Mouse (Mus musculus) forelimb bud, embryonic 11.5 days (tissue): ENCODE results near the gene Tsnaxip1.
A peak's percentile ranks its signal among the peaks of the same experiment; 100 is the strongest.

Experiments used
- DNase-seq: peaks from one replicate; pipeline ENCODE4 v3.0.0-alpha.2; 2012; ENCODE audit warnings: low read depth, low spot score

Tsnaxip1 gene

DNA sequence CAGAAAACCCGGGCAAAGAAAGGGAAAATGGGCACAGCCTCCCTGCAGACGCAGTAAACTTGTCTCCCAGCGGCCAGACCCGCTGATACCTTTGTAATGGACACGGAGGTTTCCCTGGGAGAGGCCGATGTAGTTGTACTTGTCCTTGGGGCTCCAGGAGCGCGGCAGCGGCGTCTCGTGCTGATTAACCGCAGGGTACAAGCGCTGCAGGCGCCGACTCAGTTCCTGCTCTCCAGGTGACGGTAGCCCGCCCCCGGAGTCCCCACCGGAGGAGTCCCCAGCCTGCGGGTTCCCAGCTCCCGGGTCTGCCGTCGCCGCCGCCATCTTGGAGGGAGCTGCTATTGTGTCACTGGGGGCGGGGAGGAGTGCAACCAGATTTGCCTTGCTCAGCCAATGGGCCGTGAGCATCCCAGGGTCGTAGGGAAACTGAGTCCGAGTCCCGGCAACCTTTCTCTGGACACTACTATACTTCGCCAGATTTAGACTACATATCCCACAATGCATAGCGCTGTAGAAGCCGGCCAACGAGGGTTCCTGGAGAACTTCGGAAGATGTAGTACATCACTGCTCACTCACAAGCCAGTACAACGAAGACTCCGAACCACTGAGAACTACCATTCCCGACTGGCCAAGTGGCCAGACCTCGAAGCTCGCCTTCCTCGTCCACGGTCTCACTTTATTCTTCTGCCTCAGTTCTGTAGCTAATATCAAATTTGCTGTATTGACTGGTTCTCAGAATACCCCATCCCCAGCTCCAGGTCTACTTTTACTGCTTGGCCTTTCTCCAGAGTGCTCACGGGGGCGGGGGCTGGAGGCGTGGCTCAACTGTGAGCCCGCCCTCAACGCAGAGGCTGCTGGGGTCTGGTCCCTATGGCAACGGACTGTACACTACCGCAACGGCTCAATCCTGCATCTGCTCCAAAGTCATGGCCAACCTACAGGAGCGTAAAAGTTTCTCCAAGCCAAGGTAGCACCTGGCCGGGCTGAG, at the start of gene Tsnaxip1, which contains the start of gene Ranbp10:
Gene Tsnaxip1 (plus strand): TSS at position 871 of the 988 bp plus-strand sequence.
Gene Ranbp10 (minus strand): TSS at position 490 of the 988 bp plus-strand sequence.
- DNase-seq = peak; percentile 99

DNA sequence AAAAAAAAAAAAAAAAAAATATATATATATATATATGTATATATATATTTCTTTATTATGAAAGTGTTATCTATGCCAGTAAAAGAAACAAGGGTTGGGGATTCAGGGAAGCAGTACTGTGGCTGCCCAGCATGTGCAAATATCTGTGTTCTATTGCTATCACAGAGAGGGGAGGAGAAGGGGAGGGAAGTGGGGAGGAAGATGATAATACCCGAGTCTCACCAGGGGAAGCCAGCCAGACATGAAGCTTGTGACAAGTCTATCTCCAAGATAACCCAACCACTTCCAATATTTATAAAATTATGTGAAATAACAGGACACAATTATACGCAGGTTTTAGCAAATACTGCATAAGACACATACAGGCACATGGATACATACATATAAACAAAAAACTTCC, 49.7 kb upstream of the Tsnaxip1 start:
- DNase-seq = no peak

DNA sequence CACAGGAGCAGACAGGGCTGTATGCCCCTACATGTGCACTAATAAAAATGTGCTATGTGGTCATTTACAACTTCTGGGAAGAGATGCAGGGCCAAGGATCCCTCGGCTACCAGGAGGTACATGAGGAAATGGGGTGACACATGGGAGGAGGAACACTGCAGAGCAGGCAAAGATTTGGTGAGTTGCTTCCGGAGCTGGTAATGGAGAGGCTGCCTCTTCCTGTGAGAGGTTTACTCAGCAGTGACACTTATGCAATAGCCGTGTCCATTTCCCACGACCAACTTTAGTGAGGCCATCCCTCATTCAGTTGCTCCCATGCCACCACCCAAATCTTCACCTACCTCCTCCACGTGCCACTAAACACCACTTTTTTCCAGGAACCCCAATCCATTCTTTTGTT, 47.2 kb upstream of the Tsnaxip1 start:
- no peak for DNase-seq

- peak; percentile 60 for DNase-seq
Observed at GRCm38 (mm10) chr8:105788241-105788640, 39.3 kb upstream of the Tsnaxip1 start.

GRCm38 (mm10) chr8:105788927-105789326, 38.6 kb upstream of the Tsnaxip1 start:
- no peak for DNase-seq

- DNase-seq = no peak
Observed at GRCm38 (mm10) chr8:105789626-105790025, 37.9 kb upstream of the Tsnaxip1 start.

GRCm38 (mm10) chr8:105793331-105793730, 34.2 kb upstream of the Tsnaxip1 start:
- DNase-seq = no peak

- DNase-seq = no peak
Observed at GRCm38 (mm10) chr8:105794009-105794598, 33.4 kb upstream of the Tsnaxip1 start.

- no peak for DNase-seq
Observed at GRCm38 (mm10) chr8:105795785-105796184, 31.7 kb upstream of the Tsnaxip1 start.

GRCm38 (mm10) chr8:105798408-105798807, 29.1 kb upstream of the Tsnaxip1 start:
- no peak for DNase-seq

GRCm38 (mm10) chr8:105799091-105799812, 28.3 kb upstream of the Tsnaxip1 start:
- no peak for DNase-seq

GRCm38 (mm10) chr8:105801153-105801904, 26.2 kb upstream of the Tsnaxip1 start:
- DNase-seq = no peak

GRCm38 (mm10) chr8:105804797-105805196, 22.7 kb upstream of the Tsnaxip1 start:
- DNase-seq = no peak

DNA sequence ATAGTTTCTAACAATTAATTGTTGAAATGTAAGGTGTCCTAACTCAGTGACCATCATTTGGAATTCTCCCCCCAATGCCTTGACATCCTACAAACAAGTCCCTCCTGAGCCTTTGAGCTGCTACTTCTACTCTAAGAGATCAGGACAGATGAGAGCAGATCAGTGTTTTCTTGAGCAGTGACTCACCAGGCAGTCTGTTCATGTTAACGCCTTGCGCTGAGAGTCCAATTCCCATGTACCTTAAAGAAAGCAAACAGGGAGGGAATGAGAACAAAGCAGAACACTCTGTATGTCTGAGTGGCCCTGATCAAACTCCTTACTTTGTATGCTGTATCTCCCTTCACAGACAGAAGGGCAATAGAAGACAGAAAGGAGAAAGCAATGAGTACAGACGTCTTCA, 22.2 kb upstream of the Tsnaxip1 start:
- DNase-seq = no peak

DNA sequence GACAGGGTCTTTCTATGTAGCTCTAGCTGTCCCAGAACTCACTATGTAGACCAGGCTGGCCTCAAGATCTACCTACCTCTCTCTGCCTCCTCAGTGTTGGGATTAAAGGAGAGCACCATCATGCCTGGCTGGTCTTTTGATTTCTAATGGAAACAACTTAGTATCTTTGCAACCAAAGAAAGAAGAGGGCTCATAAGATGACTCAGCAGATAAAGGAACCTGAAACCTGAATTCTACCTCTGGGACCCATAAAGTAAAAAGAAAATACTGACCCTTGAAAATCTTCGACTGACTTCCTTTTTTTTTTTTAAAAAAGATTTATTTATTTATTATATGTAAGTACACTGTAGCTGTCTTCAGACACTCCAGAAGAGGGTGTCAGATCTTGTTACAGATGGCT, 21.6 kb upstream of the Tsnaxip1 start:
- DNase-seq = no peak

GRCm38 (mm10) chr8:105807766-105808165, 19.8 kb upstream of the Tsnaxip1 start:
- DNase-seq = no peak

- no peak for DNase-seq
Observed at GRCm38 (mm10) chr8:105808480-105808879, 19.1 kb upstream of the Tsnaxip1 start.

GRCm38 (mm10) chr8:105810245-105810786, 17.2 kb upstream of the Tsnaxip1 start:
- DNase-seq = no peak

DNA sequence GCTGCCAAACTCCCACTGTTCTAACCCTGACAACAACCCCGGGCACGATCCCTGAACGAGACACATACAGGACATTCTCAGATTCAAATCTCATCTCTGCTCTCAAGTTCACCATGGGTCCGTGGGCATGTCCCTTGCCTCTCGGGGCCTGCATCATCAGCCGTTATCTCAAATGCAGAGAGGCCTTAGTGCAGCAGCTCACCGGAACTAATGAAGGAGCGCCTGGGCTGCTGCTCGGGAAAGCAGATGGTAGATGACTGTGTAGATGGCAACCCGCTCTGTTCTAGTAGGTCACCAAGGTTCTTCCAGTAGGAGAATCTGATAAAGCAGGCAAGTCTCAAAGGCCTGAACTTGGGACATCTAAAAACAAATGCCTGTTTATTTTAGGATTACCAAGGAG, 16.5 kb upstream of the Tsnaxip1 start:
- DNase-seq = no peak

DNA sequence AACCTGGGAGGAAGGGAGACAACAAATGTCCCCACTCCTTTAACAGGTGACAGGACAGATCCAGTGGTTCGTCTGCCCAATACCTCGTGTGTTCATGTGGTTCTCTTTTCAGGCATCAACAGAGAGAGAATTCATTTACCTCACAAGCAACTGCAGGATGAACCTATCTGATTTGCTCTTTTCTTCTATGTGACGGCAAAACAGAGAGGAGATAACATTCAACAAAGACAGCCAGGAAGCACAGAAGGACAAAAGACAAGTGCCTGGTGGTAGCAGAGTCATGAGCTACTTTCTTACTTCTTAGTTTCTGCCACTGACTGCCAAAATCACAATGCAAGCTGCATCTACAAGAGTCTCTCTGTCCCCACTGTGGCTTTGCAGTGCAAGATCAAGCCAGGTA, 16.0 kb upstream of the Tsnaxip1 start:
- no peak for DNase-seq

- DNase-seq = no peak
Observed at GRCm38 (mm10) chr8:105812511-105812910, 15.0 kb upstream of the Tsnaxip1 start.
